10 mouse cellular contexts compared by ENCODE assay signal in genomic region chr19:53184216-53184615, GRCm38 (mm10). TPM values are rescaled to one million over a fixed set of nuclear protein-coding genes. Genes with fewer than 3 reads are reported as not detected.
DNase-seq lines count a peak whose midpoint lies in the region; ATAC-seq and TF ChIP-seq lines count a peak whose summit lies in the region.
"Had no signal": no experiment of that assay in that cellular context is flagged by ENCODE, and none has a peak within 500 bp of the region (broad histone marks: within the 10 kb centered on the region; RNA-seq: fewer than 3 reads in every experiment).

No protein-coding gene starts in this region.

- DNase-seq in heart, adult 2 months, result no peak
- DNase-seq in heart, postnatal 10 days, result no peak
- DNase-seq in spleen, adult 2 months (ENCODE audit: low read depth in 1 of 2, low spot score in 2 of 2), result peak in 1 of 2 experiments; percentile 65
- DNase-seq in spleen, postnatal 4 days (ENCODE audit: low spot score in 2 of 2), result no peak
- no peak for DNase-seq in liver, postnatal 0 days
- peak; percentile 55 for DNase-seq in thymus, postnatal 4 days
- DNase-seq in layer of hippocampus, postnatal 25 days (ENCODE audit: extremely low spot score in 1 of 2, low spot score in 1 of 2), result no peak
- no peak for DNase-seq in layer of hippocampus, adult 9-10 months (ENCODE audit: low spot score)
- DNase-seq: adrenal gland, postnatal 25 days had no signal

- no peak for TF ChIP-seq EP300 in heart, adult 2 months (IDR thresholded peaks at IDR 0.05; ENCODE audit: insufficient read depth, low read depth, low read length)
- TF ChIP-seq EP300 in liver, postnatal 0 days (IDR thresholded peaks at IDR 0.05; ENCODE audit: low read depth), result no peak

- no peak for TF ChIP-seq POLR2A in heart, adult 2 months (IDR thresholded peaks at IDR 0.05; ENCODE audit: insufficient read depth, low read depth, low read length)
- no peak; the same call in 1 of the 2 replicates for TF ChIP-seq POLR2A in spleen, adult 2 months (IDR thresholded peaks at IDR 0.05; ENCODE audit: low read depth, low read length)

- H3K4me2 ChIP-seq in liver, postnatal 0 days (ENCODE audit: low read depth, low read length), result peak overlapping the region; percentile 55

- no peaks in the 10 kb centered on the region for H3K27me3 ChIP-seq in heart, adult 2 months (ENCODE audit: control insufficient read depth, insufficient read depth, low read length)
- no peaks in the 10 kb centered on the region for H3K27me3 ChIP-seq in spleen, adult 2 months (ENCODE audit: control insufficient read depth, insufficient read depth, low read length)
- H3K27me3 ChIP-seq in liver, postnatal 0 days (ENCODE audit: insufficient read depth, low read length), result no peaks in the 10 kb centered on the region

- H3K4me1 ChIP-seq in heart, adult 2 months (ENCODE audit: control insufficient read depth, insufficient read depth, low read length), result peaks cover 29% of the 10 kb centered on the region
- H3K4me1 ChIP-seq in spleen, adult 2 months (ENCODE audit: control insufficient read depth, insufficient read depth, insufficient read length), result peaks cover 43% of the 10 kb centered on the region
- peaks cover 71% of the 10 kb centered on the region for H3K4me1 ChIP-seq in liver, postnatal 0 days (ENCODE audit: insufficient read depth)

- H3K27ac ChIP-seq in heart, adult 2 months, result peak overlapping the region; percentile 57
- peak overlapping the region; percentile 92 for H3K27ac ChIP-seq in spleen, adult 2 months (ENCODE audit: insufficient read depth, low read length)
- peak overlapping the region; percentile 66 for H3K27ac ChIP-seq in liver, postnatal 0 days (ENCODE audit: low read depth)

- intact Hi-C loops in heart, adult 2 months (cut with DNase I), result no loop called here
- intact Hi-C loops in heart, postnatal 10 days (cut with DNase I), result no loop called here

- H3K9me3 ChIP-seq in liver, postnatal 0 days (ENCODE audit: low read length), result no peaks in the 10 kb centered on the region

- peaks cover 2% of the 10 kb centered on the region for H3K79me2 ChIP-seq in heart, adult 2 months (replicated peaks; ENCODE audit: control insufficient read depth, insufficient read depth, low read length)

- TF ChIP-seq CTCF in heart, adult 2 months (IDR thresholded peaks at IDR 0.05), result no peak
- TF ChIP-seq CTCF in spleen, adult 2 months (IDR thresholded peaks at IDR 0.05; ENCODE audit: extremely low read depth, insufficient read depth, insufficient read length, insufficient replicate concordance), result no peak
- TF ChIP-seq CTCF in liver, postnatal 0 days (IDR thresholded peaks at IDR 0.05; ENCODE audit: low read depth), result no peak

- peaks cover 12% of the 10 kb centered on the region for H3K36me3 ChIP-seq in heart, adult 2 months (ENCODE audit: control insufficient read depth, insufficient read depth, low read length)
- H3K36me3 ChIP-seq in spleen, adult 2 months (ENCODE audit: control insufficient read depth, insufficient read depth, low read length), result no peaks in the 10 kb centered on the region
- H3K36me3 ChIP-seq in liver, postnatal 0 days (replicated peaks; ENCODE audit: insufficient read depth, low read length), result no peaks in the 10 kb centered on the region

- H3K4me3 ChIP-seq in heart, adult 2 months, result peak overlapping the region; percentile 22; the same call in 1 of the 2 replicates
- no peak overlapping the region for H3K4me3 ChIP-seq in spleen, adult 2 months (ENCODE audit: extremely low read depth, insufficient read depth, insufficient read length)
- 0 out of 2 replicates have a peak overlapping the region, but pooled peaks have one; percentile 1 for H3K4me3 ChIP-seq in liver, postnatal 0 days (ENCODE audit: low read depth, low read length)

- H3K9ac ChIP-seq in heart, adult 2 months (ENCODE audit: low read depth, low read length), result peak overlapping the region; percentile 36
- H3K9ac ChIP-seq in liver, postnatal 0 days (replicated peaks), result peak overlapping the region; percentile 28; the same call in 1 of the 2 replicates

- 11% methylated on average over 10 of the region's 10 CpGs for WGBS in heart, adult 2 months
- 16% methylated on average over 10 of the region's 10 CpGs for WGBS in spleen, adult 2 months
- WGBS in liver, postnatal 0 days (ENCODE audit: insufficient replicate concordance), result 16% methylated on average over 10 of the region's 10 CpGs

- ATAC-seq in liver, postnatal 0 days, result no peak
- ATAC-seq: hindbrain, embryonic 16.5 days had no signal

RNA-seq across cellular contexts. Expression of gene Add3, which starts 44.0 kb away (rescaled TPM):
- 10 to 100 TPM; 38.9 to 50.5 TPM for total RNA-seq in heart, adult 2 months (2021)
- 25.2 and 44.5 TPM in 2 replicates for polyA plus RNA-seq in heart, adult 2 months (2012; rRNA removed)
- total RNA-seq in heart, postnatal 10 days (2021), result 10 to 100 TPM; 79.2 to 83.7 TPM
- polyA plus RNA-seq in spleen, adult 2 months (2012; rRNA removed), result 40.6 and 45.1 TPM in 2 replicates
- 17.5 and 21.4 TPM in 2 replicates for polyA plus RNA-seq in liver, postnatal 0 days (2015; fragmentation: Nextera tagmentation; extraction: Ambion mirVana)
- 100 to 1,000 TPM; 115 to 125 TPM for total RNA-seq in layer of hippocampus, postnatal 25 days (2021)
